Mouse (Mus musculus) adrenal gland, postnatal 4 days (tissue): ENCODE measurements around the gene Prss32. TPM values are rescaled to one million over a fixed set of nuclear protein-coding genes. Genes with fewer than 3 reads are reported as not detected.

Source experiments
- microRNA-seq: library from miRNA; unstranded; fragments of <30 nt; microRNA quantifications from one replicate; pipeline ENCODE4 v1.2.0, GENCODE M21; 2021
- total RNA-seq, 2 experiments: library from RNA; stranded (reverse); gene quantifications; 2 replicates each; pipeline ENCODE4 v1.2.3; 2021

Prss32 gene
- total RNA-seq, 2 experiments from 2014 or later = not detected

Small RNA genes within 50 kb of the gene (microRNA-seq; reads per million reads assigned to microRNA genes)
- 1.6 reads per million for gene Mir5125

Other genes with a start within 250 kb of the Prss32 start
- gene Zfp13, start 244.4 kb upstream of the Prss32 start, total RNA-seq = 10 to 100 TPM; 27.5 to 29.7 TPM
- not detected for gene Zscan10, start 243.0 kb upstream of the Prss32 start, total RNA-seq
- gene Mmp25, start 198.6 kb upstream of the Prss32 start, total RNA-seq = under 1 TPM; 0.56 to 0.90 TPM
- under 1 TPM in 1 of 2 experiments, not detected in 1; 0.31 TPM for gene Bicdl2, start 183.3 kb upstream of the Prss32 start, total RNA-seq
- 100 to 1,000 TPM; 132 to 134 TPM for gene Hcfc1r1, start 170.3 kb upstream of the Prss32 start, total RNA-seq
- gene Thoc6, start 170.0 kb upstream of the Prss32 start, total RNA-seq = 10 to 100 TPM; 26.7 to 27.5 TPM
- 10 to 100 TPM; 53.2 to 53.8 TPM for gene Tnfrsf12a, start 166.4 kb upstream of the Prss32 start, total RNA-seq
- 10 to 100 TPM in 1 of 2 experiments, not detected in 1; 12.1 TPM for gene Cldn6, start 164.6 kb upstream of the Prss32 start, total RNA-seq
- 1 to 10 TPM in 1 of 2 experiments, not detected in 1; 2.4 TPM for gene Cldn9, start 159.8 kb upstream of the Prss32 start, total RNA-seq
- 1 to 10 TPM in 1 of 2 experiments, under 1 TPM in 1; 0.99 to 1.3 TPM for gene 1520401A03Rik, start 121.1 kb upstream of the Prss32 start, total RNA-seq
- gene Pkmyt1, start 117.5 kb upstream of the Prss32 start, total RNA-seq = 10 to 100 TPM; 20.0 to 22.4 TPM
- 10 to 100 TPM; 13.8 to 14.6 TPM for gene Paqr4, start 103.0 kb upstream of the Prss32 start, total RNA-seq
- under 1 TPM in 1 of 2 experiments, not detected in 1; 0.14 TPM for gene Kremen2, start 98.0 kb upstream of the Prss32 start, total RNA-seq
- gene Flywch1, start 72.3 kb upstream of the Prss32 start, total RNA-seq = 10 to 100 TPM; 60.9 to 62.4 TPM
- gene Flywch2, start 57.8 kb upstream of the Prss32 start, total RNA-seq = 10 to 100 TPM; 14.0 to 14.4 TPM
- gene Srrm2, start 53.3 kb upstream of the Prss32 start, total RNA-seq = 100 to 1,000 TPM; 855 to 927 TPM
- gene Elob, start 14.7 kb upstream of the Prss32 start, total RNA-seq = 100 to 1,000 TPM; 364 to 381 TPM
- not detected for gene Prss33, start 7.8 kb upstream of the Prss32 start, total RNA-seq
- 1 to 10 TPM; 1.6 to 1.9 TPM for gene Prss41, start 317 bp downstream of the Prss32 start, total RNA-seq
- gene Prss21, start 24.2 kb downstream of the Prss32 start, total RNA-seq = not detected
- gene Dcpp1, start 37.0 kb downstream of the Prss32 start, total RNA-seq = not detected
- not detected for gene Dcpp2, start 37.0 kb downstream of the Prss32 start, total RNA-seq
- not detected for gene Dcpp3, start 73.6 kb downstream of the Prss32 start, total RNA-seq
- not detected for gene Sbp, start 97.8 kb downstream of the Prss32 start, total RNA-seq
- not detected for gene Sbpl, start 111.4 kb downstream of the Prss32 start, total RNA-seq
- not detected for gene Prss30, start 136.7 kb downstream of the Prss32 start, total RNA-seq
- not detected for gene Prss22, start 154.2 kb downstream of the Prss32 start, total RNA-seq
- gene Prss27, start 194.3 kb downstream of the Prss32 start, total RNA-seq = not detected
- gene Kctd5, start 229.6 kb downstream of the Prss32 start, total RNA-seq = 10 to 100 TPM; 34.4 to 34.5 TPM